Mouse (Mus musculus): ENCODE results near the gene Rpl13.

Gene Rpl13

DNA sequence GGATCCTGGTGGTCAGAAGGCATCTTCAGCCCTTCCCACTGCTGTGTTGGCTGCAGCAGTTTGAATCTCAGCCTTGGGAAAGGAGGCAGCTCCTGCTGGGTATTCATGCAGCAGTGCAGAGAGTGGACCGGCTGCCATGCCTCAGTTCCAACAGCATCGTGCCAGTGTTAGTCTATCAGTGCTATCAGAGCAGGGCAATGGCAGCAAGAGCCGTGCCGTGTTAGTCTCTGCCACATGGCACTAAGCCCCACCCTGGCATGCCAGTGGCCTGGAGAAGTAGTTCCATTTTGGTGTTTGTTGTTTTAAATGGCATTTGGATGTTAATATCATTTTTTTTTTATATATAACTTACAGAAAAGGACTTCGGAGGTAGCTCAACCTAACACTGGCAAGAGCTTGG is 6.8 kb downstream of the Rpl13 start:
- no peak for DNase-seq

DNA sequence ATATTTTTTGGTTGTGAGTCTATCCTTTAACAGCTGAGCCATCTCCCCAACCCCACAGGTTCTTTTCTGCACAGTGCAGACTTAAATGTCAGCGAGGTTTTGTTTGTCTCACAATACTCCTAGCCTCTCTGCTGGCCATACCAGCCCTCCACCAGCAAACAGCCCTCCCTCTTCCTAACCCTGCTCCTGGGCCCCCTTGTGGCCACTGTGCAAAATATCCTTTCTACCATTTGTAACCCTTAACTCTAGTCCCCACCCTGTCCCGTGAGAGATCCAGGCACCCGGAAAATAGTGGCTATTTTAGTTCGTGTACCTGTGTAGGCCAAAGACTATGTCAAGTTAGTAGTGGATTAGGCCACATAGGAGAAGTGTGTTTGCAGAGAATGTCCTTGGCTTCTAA is 8.5 kb downstream of the Rpl13 start:
- no peak for DNase-seq

DNA sequence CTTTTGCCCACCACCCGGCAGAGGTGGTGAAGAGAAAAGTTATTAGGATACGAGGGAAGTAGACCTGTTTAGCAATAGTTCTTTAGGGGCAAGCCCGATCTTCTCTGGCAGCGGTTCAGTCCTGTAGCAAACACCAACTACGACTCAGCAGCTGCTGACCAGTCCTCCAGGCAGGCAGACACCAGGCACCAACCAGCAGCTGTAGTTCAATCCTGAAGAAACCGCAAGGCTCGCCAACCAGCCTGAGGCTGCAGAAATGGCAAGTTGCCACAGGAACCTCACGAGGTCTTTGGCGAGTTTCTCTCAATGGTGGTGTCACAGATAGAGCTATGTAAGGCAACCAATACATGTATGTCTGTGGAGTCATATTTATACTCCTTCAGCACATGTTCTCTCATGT is 10.7 kb downstream of the Rpl13 start:
- DNase-seq: no peak

- DNase-seq: no peak
Observed at GRCm38 (mm10) chr8:123113908-123114469, 11.8 kb downstream of the Rpl13 start.

DNA sequence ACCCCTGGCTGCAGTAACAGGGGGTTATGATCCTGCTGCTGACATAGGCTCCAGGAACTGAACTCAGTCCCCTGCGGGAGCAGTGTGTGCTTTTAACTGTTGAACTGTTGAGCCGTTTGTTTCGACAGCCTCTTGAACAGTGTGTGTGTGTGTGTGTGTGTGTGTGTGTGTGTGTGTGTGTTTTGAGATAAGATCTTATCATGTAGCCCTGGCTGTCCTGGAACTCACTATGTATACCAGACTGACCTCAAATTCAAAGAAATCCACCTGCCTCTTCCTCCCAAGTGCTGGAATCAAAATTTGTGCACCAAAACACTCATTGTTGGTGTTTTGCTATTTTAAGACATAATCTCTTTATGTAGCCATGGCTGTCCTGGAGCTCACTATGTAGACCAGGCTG is 12.5 kb downstream of the Rpl13 start:
- DNase-seq: no peak

- DNase-seq: no peak
Observed at GRCm38 (mm10) chr8:123117127-123117731, 15.1 kb downstream of the Rpl13 start, which contains the start of gene Cpne7. Gene Cpne7, plus strand, starts transcription at chr8:123117374.

GRCm38 (mm10) chr8:123117744-123118143 is 15.6 kb downstream of the Rpl13 start:
- DNase-seq: no peak

DNA sequence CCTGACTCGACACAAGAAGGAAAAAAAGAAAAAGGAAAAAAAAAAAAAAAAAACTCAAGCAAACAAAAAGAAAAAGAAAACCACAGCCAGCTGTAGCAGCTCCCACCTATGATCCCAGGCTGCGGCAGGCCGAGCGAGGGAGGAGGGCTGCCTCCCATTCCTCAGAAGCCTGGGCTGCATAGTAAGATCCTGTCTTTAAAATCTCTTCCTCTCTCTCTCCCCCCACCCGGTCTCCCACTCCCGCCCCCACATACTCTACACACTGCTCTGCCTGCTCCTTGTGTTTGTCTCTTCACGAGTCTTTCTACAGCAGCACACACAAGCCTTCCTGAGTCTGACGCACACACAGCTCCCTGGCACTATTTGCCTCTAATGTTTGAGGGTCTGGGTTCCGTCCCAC is 19.9 kb downstream of the Rpl13 start:
- DNase-seq: no peak

- DNase-seq: no peak
Observed at GRCm38 (mm10) chr8:123122670-123123069, 20.5 kb downstream of the Rpl13 start.

DNA sequence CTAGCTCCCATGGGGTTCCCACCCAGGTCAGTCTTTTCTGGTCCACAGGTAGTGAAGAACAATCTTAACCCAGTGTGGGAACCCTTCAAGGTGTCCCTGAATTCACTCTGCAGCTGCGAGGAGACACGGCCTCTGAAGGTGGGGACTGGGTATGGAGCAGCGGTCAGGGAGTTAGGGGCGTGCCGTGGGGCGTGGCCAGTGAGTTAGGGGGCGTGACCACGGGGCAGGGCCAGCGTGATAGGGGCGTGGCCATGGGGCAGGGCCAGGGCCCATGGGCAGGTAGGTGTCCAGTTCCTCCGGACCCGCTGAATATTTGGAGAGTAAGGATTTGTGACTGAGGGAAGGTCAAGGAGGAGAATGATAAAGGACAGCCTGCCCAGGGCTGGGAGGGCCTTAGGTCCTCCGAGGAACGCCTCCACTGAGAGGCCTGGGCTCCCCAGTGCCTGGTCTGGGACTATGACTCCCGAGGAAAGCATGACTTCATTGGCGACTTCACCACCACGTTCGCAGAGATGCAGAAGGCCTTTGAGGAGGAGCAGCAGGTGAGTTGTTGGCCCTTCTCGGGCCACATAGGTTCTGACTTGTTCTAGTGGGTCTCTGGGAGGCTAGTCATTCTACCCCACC is 24.2 kb downstream of the Rpl13 start:
- no peak for DNase-seq

DNA sequence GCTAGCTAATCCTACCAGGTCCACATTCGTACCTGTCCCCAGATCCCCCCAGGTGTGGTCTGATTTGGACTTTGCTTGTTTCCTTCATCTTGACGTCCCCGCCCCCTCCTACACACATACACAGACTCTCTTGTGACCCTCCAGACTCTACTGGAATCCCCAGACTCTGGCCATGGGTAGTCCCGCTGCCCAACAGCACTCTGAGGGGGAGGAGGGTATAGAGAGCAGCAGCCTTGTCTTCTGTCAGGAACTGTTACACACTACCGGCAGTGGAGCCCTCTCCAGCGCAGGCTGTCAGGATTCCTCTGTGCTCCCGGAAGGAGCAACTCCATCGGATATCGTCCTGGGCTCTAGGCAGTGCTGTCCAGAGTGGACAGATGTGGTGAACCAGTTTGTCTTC is 28.9 kb downstream of the Rpl13 start:
- no peak for DNase-seq

DNA sequence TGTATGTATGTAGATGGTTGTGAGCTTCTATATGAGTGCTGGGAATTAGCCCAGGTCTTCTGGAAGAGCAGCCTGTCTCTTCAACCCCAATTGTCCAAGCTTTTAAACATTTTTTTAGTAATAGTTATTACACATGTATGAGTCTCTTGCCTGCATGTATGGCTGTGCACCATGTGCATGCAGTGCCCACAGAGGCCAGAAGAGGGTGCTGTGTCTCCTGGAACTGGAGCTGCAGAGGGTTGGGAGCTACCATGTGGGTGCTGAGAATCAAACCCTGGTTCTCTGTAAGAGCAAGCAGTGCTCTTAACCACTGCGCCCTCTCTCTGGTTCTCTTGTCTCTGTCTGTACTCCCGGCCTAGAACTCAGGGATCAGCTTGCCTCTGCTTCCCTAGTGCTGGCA is 30.8 kb downstream of the Rpl13 start:
- no peak for DNase-seq

GRCm38 (mm10) chr8:123134149-123134713 is 32.1 kb downstream of the Rpl13 start:
- no peak for DNase-seq

DNA sequence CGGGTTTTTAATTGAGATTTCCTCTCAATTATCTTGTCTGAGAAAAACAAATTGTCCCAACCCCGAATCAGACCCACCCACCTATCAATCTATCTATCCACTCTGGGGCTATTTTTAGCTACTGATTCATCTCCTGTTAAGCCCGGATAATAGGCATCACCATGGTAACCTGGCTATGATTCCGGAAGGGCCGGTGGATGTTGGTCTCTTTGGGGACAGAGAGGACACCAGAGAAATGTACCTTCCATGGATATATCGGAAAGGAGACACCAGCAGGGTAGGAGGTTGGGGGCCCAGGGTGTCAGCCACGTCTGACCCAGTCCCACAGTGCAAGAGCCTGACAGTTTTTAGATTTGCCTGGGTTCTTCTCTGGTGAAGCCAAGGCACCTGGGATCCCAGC is 33.3 kb downstream of the Rpl13 start:
- DNase-seq: no peak

DNA sequence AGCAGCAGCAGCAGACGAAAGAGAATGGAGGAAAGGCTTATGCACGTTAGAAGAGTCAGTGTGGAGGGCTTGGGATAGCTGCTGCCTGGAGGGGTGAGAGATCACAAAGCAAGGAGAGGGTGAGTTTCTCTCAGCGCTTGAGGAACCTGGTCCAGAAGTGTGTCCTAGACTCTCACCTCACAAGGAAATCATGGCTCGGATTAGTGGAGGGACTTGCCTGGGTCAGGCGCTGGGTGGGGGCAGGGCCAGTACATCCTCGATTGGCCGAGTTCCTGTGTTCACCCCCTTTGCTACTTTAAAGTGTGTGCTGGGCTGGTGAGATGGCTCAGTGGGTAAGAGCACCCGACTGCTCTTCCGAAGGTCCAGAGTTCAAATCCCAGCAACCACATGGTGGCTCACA is 33.7 kb downstream of the Rpl13 start:
- no peak for DNase-seq

DNA sequence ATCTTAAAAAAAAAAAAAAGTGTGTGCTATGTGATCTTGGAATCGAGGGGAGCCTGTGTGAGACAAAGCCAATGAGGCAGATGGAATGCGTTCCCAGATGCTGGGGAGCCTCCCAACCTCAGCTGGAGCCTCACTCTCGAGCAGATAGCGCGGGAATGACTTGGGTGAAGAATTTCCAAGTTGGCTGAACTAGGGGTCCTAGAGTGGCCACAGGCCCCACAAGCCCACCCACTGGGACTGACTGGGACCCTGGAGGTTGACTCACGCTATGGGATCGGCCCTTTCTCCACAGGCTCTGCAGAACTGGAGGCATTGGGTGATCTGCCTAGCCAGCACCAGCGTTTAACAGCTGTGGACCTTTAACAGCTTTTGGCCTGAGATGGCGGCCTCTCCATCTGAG is 34.1 kb downstream of the Rpl13 start:
- DNase-seq: no peak

DNA sequence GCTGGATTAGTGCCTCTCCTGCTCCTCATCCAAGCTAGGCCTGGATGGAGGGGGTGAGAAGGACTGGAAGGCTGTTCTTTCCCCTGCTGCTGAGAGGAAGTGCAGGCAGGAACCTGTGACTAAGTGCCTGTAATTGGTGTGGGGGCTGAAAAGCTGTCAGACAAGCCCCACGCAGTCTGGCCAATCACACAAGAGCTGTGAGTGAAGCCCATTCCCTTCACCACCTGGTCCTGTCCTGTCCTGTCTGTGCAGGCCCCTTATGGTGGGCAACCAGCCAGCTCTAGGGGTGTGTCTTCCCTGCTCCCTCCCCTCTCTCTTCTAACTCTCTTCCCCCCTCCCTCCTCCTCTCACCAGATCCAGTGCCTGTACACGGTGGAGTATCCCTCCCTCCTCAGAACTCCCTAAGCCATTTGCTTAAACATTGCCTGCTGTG is 35.5 kb downstream of the Rpl13 start:
- DNase-seq: no peak

DNA sequence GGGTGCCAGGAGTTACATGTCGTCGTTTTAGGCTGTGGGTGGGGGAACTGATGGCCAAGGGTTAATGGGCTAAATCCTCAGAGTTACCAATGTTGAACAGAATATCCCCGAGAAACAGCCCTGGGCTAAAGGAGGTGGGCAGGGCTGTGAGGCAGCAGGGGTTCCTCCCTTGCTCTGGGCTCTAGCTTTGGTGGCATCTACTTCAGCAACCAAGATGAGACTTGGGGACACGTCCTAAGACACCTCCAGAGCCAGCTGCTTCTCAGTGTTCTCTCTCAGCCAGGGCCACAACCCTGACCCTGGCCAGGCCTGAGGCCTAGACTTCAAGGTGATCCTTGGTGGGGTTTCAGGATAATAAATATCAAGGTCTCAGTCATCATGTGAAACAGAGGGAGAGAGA is 36.6 kb downstream of the Rpl13 start:
- no peak for DNase-seq

DNA sequence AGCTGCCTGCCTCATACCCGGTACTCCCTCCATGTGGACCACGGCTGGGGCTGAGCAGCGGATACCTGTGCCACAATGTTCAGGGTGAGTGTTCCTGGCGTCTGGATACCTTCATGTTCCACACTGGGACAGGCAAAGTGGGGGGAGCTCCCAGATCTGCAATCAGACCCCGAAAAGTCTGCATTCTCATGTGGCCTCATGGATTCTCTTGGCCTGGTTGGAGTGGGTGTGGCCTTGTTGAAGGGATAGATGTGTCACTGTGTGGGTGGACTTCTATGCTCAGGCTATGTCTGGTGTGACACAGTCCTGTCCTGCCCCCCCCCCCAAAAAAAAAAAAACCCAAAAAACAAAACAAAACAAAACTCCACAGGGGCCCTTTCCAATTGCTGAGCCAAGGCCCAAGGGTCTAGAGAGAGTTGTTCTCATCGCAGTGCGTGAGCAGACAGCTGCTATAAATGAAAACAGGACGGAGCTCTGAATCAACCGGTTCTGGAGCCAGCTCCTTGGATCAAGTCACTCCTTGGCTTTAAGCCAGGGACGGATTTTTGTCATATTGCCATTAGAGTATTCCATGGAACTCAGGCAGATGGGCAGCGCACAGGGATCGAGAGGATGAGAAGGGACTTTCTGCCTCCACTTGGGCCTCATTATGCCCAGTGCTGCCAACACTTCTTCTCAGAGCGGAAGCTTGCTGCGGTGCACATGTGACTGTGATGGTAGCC is 39.8 kb downstream of the Rpl13 start:
- peak; percentile 76 for DNase-seq

GRCm38 (mm10) chr8:123145279-123145678 is 43.1 kb downstream of the Rpl13 start:
- no peak for DNase-seq

- no peak for DNase-seq
Observed at GRCm38 (mm10) chr8:123146390-123146789, 44.2 kb downstream of the Rpl13 start.

DNA sequence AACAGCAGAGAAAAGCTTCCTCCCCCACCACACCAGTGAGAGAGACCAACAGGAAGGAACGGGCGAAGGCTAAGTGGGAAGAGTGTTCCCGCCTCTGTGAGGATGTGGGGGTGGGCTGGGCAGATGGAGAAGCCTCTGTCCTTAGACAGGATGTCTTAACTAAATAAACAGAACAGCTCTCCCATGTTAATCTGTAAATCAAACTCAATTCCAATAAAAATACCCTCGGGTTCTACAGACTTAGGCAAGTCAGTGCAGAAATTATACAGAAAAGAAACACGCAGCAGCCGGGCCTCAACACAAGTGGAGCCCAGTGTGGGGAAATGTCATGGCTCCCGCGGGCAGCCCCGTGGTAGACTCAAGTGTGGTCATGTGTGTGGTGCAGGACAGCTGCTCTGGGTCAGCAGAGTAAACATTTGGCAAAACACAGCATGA is 48.6 kb downstream of the Rpl13 start:
- DNase-seq: no peak

Measured in cerebellum, adult 11-12 months (tissue).